Mouse (Mus musculus): ENCODE data around the gene Gadd45g. TPM values are rescaled to one million over a fixed set of nuclear protein-coding genes. Genes with fewer than 3 reads are reported as not detected.

Gadd45g gene
- total and polyA plus RNA-seq, 3 experiments: 2.5 to 2.9 (median 2.7) TPM

- H3K9ac ChIP-seq (ENCODE audit: insufficient read depth, low read depth): no peak overlapping the region
- H3K27ac ChIP-seq (ENCODE audit: insufficient read depth, low read depth): no peak overlapping the region
- H3K79me2 ChIP-seq (replicated peaks; ENCODE audit: control insufficient read depth, extremely low read depth, insufficient read depth, poor library complexity, severe bottlenecking): no peaks in the 10 kb centered on the region
- H3K9me3 ChIP-seq (replicated peaks; ENCODE audit: low read length): no peaks in the 10 kb centered on the region
- dilution Hi-C loops (cut with MboI; ENCODE audit: extremely low pct_ligation_motif_present, extremely low pct_unique_long_range_greater_than_20kb, low sequenced_read_pairs) (loop anchor here (25.0 kb wide), 1 partner anchor 348 kb away; no protein-coding TSS in a partner anchor), in situ Hi-C loops (cut with MboI; ENCODE audit: low pct_ligation_motif_present, low pct_unique_long_range_greater_than_20kb, low sequenced_read_pairs) (loop anchor here (10.0 to 25.0 kb wide), 6 partner anchors 125 to 1255 kb away; partner anchors contain the start of gene Nfil3)
- H3K27me3 ChIP-seq (replicated peaks): peaks cover 28% of the 10 kb centered on the region
- no peaks in the 10 kb centered on the region for H3K36me3 ChIP-seq (replicated peaks in 1 of 2; ENCODE audit: control insufficient read depth in 1 of 2, insufficient read depth in 1 of 2, low read length in 1 of 2)
- H3K4me2 ChIP-seq (ENCODE audit: insufficient read depth, low read depth, poor library complexity, severe bottlenecking): no peak overlapping the region
- peak; percentile 69 for DNase-seq (ENCODE audit: extremely low read depth)
- H3K4me3 ChIP-seq (replicated peaks in 1 of 3; ENCODE audit: low read depth in 2 of 3, low read length in 2 of 3, poor library complexity in 1 of 3): no peak overlapping the region
- TF ChIP-seq CTCF (conservative IDR thresholded peaks at IDR 0.05 in 1 of 2, IDR thresholded peaks at IDR 0.05 in 1 of 2; ENCODE audit: low read depth in 2 of 2, low read length in 2 of 2) (peak; percentile 87 to 96), RAD21 (IDR thresholded peaks at IDR 0.05; ENCODE audit: low read depth, low read length) (peak; percentile 99), ZC3H11A (IDR thresholded peaks at IDR 0.05; ENCODE audit: low read depth, low read length) (peak; percentile 91), JUND (conservative IDR thresholded peaks at IDR 0.05; ENCODE audit: low read depth, low read length) (no peak), NELFE (IDR thresholded peaks at IDR 0.05; ENCODE audit: low read depth, low read length) (0 out of 2 replicates have a peak, but pooled peaks have one; percentile 24), IRF4 (IDR thresholded peaks at IDR 0.05; ENCODE audit: low read depth, low read length) (no peak), POLR2A (IDR thresholded peaks at IDR 0.05; ENCODE audit: low read depth, low read length) (no peak), ETS1 (conservative IDR thresholded peaks at IDR 0.05; ENCODE audit: low read depth, low read length) (no peak), CHD2 (IDR thresholded peaks at IDR 0.05; ENCODE audit: low read length) (no peak), MAFK (IDR thresholded peaks at IDR 0.05; ENCODE audit: insufficient replicate concordance, low read length) (no peak), SMC3 (IDR thresholded peaks at IDR 0.05; ENCODE audit: low read depth, low read length) (peak; percentile 94)
- peaks cover 5 to 15% of the 10 kb centered on the region in 2 experiments; a peak in 3 of 4 replicates for H3K4me1 ChIP-seq (ENCODE audit: control insufficient read depth in 1 of 2, insufficient read depth in 2 of 2)
These were observed 7.0 kb upstream of the Gadd45g start for GRCm38 (mm10) chr13:51839250-51840026.

GRCm38 (mm10) chr13:51840702-51841101, 5.8 kb upstream of the Gadd45g start:
- Histone ChIP-seq H3K9ac (ENCODE audit: insufficient read depth, low read depth) (no peak overlapping the region), H3K27me3 (replicated peaks) (peaks cover 28% of the 10 kb centered on the region), H3K36me3 (replicated peaks in 1 of 2; ENCODE audit: control insufficient read depth in 1 of 2, insufficient read depth in 1 of 2, low read length in 1 of 2) (no peaks in the 10 kb centered on the region), H3K27ac (ENCODE audit: insufficient read depth, low read depth) (no peak overlapping the region), H3K4me2 (ENCODE audit: insufficient read depth, low read depth, poor library complexity, severe bottlenecking) (no peak overlapping the region), H3K4me3 (replicated peaks in 1 of 3; ENCODE audit: low read depth in 2 of 3, low read length in 2 of 3, poor library complexity in 1 of 3) (no peak overlapping the region), H3K9me3 (replicated peaks; ENCODE audit: low read length) (no peaks in the 10 kb centered on the region), H3K4me1 (ENCODE audit: control insufficient read depth in 1 of 2, insufficient read depth in 2 of 2) (peaks cover 5 to 20% of the 10 kb centered on the region in 2 experiments; a peak in 3 of 4 replicates), H3K79me2 (replicated peaks; ENCODE audit: control insufficient read depth, extremely low read depth, insufficient read depth, poor library complexity, severe bottlenecking) (no peaks in the 10 kb centered on the region)
- in situ Hi-C loops (cut with MboI; ENCODE audit: low pct_ligation_motif_present, low pct_unique_long_range_greater_than_20kb, low sequenced_read_pairs) (loop anchor here (10.0 to 25.0 kb wide), 4 partner anchors 124 to 1147 kb away; partner anchors contain the start of gene Nfil3), dilution Hi-C loops (cut with MboI; ENCODE audit: extremely low pct_ligation_motif_present, extremely low pct_unique_long_range_greater_than_20kb, low sequenced_read_pairs) (loop anchor here (25.0 kb wide), 1 partner anchor 347 kb away; no protein-coding TSS in a partner anchor)
- DNase-seq (ENCODE audit: extremely low read depth): no peak
- no peak for TF ChIP-seq TBP (conservative IDR thresholded peaks at IDR 0.05; ENCODE audit: low read depth, low read length)
- no peak for TF ChIP-seq CHD1 (IDR thresholded peaks at IDR 0.05; ENCODE audit: low read depth, low read length)
- TF ChIP-seq ETS1 (conservative IDR thresholded peaks at IDR 0.05; ENCODE audit: low read depth, low read length): no peak
- TF ChIP-seq RAD21 (IDR thresholded peaks at IDR 0.05; ENCODE audit: low read depth, low read length): no peak
- TF ChIP-seq USF2 (conservative IDR thresholded peaks at IDR 0.05; ENCODE audit: low read depth, low read length): no peak
- no peak for TF ChIP-seq IRF4 (IDR thresholded peaks at IDR 0.05; ENCODE audit: low read depth, low read length)
- no peak for TF ChIP-seq MYC (IDR thresholded peaks at IDR 0.05; ENCODE audit: low read depth, low read length)
- TF ChIP-seq ZKSCAN1 (IDR thresholded peaks at IDR 0.05; ENCODE audit: borderline replicate concordance, low read depth, low read length): no peak
- no peak for TF ChIP-seq CHD2 (IDR thresholded peaks at IDR 0.05; ENCODE audit: low read length)
- no peak for TF ChIP-seq JUND (conservative IDR thresholded peaks at IDR 0.05; ENCODE audit: low read depth, low read length)
- TF ChIP-seq CTCF (conservative IDR thresholded peaks at IDR 0.05 in 1 of 2, IDR thresholded peaks at IDR 0.05 in 1 of 2; ENCODE audit: low read depth in 2 of 2, low read length in 2 of 2): no peak
- TF ChIP-seq ZNF384 (IDR thresholded peaks at IDR 0.05; ENCODE audit: low read depth, low read length): no peak
- TF ChIP-seq ZMIZ1 (IDR thresholded peaks at IDR 0.05; ENCODE audit: low read depth, low read length): no peak
